Mouse (Mus musculus): Measurements from ENCODE around the gene Ahcyl2. TPM values are rescaled to one million over a fixed set of nuclear protein-coding genes. Genes with fewer than 3 reads are reported as not detected.

The Ahcyl2 gene
- polyA plus RNA-seq, 1 experiment from 2014 or later = 18.0 TPM

DNA sequence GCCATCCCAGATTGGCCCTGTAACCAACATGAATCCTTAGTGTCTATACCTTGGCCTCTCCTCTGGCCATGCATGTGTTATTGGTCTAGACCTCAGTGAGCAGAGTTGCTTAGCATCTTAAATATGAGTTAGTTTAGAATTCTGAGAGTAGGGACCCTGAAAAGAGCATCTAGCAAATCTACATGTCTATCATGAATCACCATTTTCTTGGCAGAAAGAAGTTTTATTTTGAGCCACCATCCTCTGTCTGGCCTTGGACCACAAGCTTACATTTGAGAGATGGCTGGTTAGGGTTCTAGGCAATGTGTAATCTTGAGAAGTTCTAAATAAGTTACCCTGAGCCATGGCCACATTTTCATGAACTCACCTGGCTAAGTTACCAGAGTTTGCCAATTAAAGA, 162.3 kb downstream of the Ahcyl2 start:
- no peak overlapping the region for H3K9ac ChIP-seq (replicated peaks; ENCODE audit: low read length)
- no peaks in the 10 kb centered on the region for H3K9me3 ChIP-seq (ENCODE audit: control insufficient read depth, low read length)
- no peak overlapping the region for H3K27ac ChIP-seq (replicated peaks; ENCODE audit: low read depth, low read length)
- H3K4me1 ChIP-seq (ENCODE audit: control insufficient read depth, insufficient read depth, low read length) = no peaks in the 10 kb centered on the region
- no peak for ATAC-seq (ENCODE audit: low FRiP score, low TSS enrichment)
- H3K4me2 ChIP-seq (ENCODE audit: low read length) = no peak overlapping the region
- H3K27me3 ChIP-seq (ENCODE audit: control insufficient read depth, insufficient read depth, low read length) = no peaks in the 10 kb centered on the region
- DNase-seq = no peak
- no peaks in the 10 kb centered on the region for H3K36me3 ChIP-seq (ENCODE audit: control insufficient read depth, insufficient read depth, low read length)
- no peak overlapping the region for H3K4me3 ChIP-seq (replicated peaks; ENCODE audit: low read depth, low read length)

DNA sequence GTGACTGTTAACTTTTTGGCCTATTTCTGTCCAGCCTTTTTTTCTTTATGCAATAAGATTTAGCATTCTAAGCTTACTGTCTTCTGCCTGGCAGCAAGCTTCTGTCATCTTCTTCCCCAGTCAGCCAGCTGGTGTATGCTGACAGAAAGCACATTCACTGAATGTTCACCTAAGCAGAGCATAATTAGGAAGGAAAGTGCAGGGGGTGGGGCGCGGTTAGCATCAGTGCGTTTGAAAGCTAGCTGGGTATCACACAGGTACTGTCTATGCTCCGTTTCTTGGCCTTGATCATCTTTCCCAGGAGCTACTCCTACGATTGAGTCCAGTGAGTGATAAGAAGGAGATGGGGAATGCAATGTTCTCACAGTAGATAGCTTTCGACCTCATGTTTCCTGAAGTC, 162.9 kb downstream of the Ahcyl2 start:
- Histone ChIP-seq H3K4me3 (replicated peaks; ENCODE audit: low read depth, low read length) (no peak overlapping the region), H3K4me1 (ENCODE audit: control insufficient read depth, insufficient read depth, low read length) (no peaks in the 10 kb centered on the region), H3K9me3 (ENCODE audit: control insufficient read depth, low read length) (no peaks in the 10 kb centered on the region), H3K27me3 (ENCODE audit: control insufficient read depth, insufficient read depth, low read length) (no peaks in the 10 kb centered on the region), H3K27ac (replicated peaks; ENCODE audit: low read depth, low read length) (no peak overlapping the region), H3K4me2 (ENCODE audit: low read length) (no peak overlapping the region), H3K36me3 (ENCODE audit: control insufficient read depth, insufficient read depth, low read length) (no peaks in the 10 kb centered on the region), H3K9ac (replicated peaks; ENCODE audit: low read length) (no peak overlapping the region)
- no peak for ATAC-seq (ENCODE audit: low FRiP score, low TSS enrichment)
- WGBS = 92% methylated on average over 6 of the region's 6 CpGs
- no peak for DNase-seq

DNA sequence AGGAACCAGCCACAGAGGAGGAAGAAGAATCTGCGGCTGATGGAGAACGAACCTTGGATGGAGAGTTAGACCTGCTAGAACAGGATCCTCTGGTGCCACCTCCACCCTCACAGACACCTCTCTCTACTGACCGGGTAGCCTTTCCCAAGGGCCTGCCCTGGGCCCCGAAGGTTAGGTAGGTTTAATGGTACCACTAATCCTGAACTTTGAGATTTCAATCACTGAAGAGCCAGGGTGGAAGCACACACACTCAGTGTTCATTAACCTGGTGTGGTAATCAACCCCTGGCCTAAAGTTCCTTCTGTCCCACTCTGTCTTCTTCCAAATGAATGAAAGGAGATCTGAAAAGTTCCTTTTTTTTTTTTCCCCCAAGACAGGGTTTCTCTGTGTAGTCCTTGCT, 163.4 kb downstream of the Ahcyl2 start:
- no peaks in the 10 kb centered on the region for H3K4me1 ChIP-seq (ENCODE audit: control insufficient read depth, insufficient read depth, low read length)
- H3K27ac ChIP-seq (replicated peaks; ENCODE audit: low read depth, low read length) = no peak overlapping the region
- ATAC-seq (ENCODE audit: low FRiP score, low TSS enrichment) (no peak), DNase-seq (no peak)
- WGBS = 92% methylated on average over 4 of the region's 4 CpGs
- H3K4me2 ChIP-seq (ENCODE audit: low read length) = no peak overlapping the region
- H3K4me3 ChIP-seq (replicated peaks; ENCODE audit: low read depth, low read length) = no peak overlapping the region
- no peaks in the 10 kb centered on the region for H3K27me3 ChIP-seq (ENCODE audit: control insufficient read depth, insufficient read depth, low read length)
- H3K36me3 ChIP-seq (ENCODE audit: control insufficient read depth, insufficient read depth, low read length) = no peaks in the 10 kb centered on the region
- H3K9ac ChIP-seq (replicated peaks; ENCODE audit: low read length) = no peak overlapping the region
- no peaks in the 10 kb centered on the region for H3K9me3 ChIP-seq (ENCODE audit: control insufficient read depth, low read length)

DNA sequence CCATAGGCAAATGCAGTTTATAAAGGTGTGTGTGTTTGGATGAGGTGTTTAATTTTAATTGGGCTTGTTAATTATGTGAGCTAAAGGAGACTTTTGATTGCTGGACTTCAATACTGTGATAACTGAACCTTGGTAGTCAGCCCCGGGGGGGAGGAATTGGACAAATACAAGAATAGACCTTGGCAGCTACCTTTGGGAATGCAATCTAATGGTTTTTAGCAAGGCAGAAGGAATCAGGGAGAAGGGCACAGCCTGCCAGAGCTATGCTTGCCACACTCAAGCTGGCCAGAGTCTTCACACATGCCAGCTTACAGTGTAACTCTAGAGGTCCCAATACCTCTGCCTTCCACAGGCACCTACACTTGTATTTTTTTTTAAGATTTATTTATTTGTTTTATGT, 167.9 kb downstream of the Ahcyl2 start:
- ATAC-seq (ENCODE audit: low FRiP score, low TSS enrichment) (no peak), DNase-seq (no peak)
- Histone ChIP-seq H3K27me3 (ENCODE audit: control insufficient read depth, insufficient read depth, low read length) (no peaks in the 10 kb centered on the region), H3K36me3 (ENCODE audit: control insufficient read depth, insufficient read depth, low read length) (no peaks in the 10 kb centered on the region), H3K9ac (replicated peaks; ENCODE audit: low read length) (no peak overlapping the region), H3K4me2 (ENCODE audit: low read length) (no peak overlapping the region), H3K9me3 (ENCODE audit: control insufficient read depth, low read length) (no peaks in the 10 kb centered on the region), H3K4me1 (ENCODE audit: control insufficient read depth, insufficient read depth, low read length) (no peaks in the 10 kb centered on the region), H3K4me3 (replicated peaks; ENCODE audit: low read depth, low read length) (no peak overlapping the region), H3K27ac (replicated peaks; ENCODE audit: low read depth, low read length) (no peak overlapping the region)
- 76% methylated on average over 1 of the region's 1 CpGs for WGBS

DNA sequence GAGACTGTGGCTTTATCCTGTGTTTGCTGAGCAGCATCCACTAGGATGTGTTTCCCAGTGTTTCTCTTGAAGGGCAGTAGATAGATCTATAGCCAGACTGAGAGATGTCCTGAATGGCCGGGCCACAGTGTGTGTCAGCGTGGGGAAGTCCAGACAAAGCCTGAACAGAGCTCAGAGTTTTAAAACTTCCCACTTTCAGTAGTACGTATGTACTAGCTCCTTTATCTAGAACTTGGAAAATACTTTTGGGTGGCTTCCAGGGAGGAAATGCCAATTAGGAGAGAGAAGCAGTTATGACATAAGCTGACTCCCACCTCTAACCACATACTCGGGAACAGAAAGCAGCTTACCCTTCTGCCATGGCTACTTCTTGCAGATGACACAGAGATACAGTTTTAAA, 172.6 kb downstream of the Ahcyl2 start:
- ATAC-seq (ENCODE audit: low FRiP score, low TSS enrichment) (no peak), DNase-seq (no peak)

DNA sequence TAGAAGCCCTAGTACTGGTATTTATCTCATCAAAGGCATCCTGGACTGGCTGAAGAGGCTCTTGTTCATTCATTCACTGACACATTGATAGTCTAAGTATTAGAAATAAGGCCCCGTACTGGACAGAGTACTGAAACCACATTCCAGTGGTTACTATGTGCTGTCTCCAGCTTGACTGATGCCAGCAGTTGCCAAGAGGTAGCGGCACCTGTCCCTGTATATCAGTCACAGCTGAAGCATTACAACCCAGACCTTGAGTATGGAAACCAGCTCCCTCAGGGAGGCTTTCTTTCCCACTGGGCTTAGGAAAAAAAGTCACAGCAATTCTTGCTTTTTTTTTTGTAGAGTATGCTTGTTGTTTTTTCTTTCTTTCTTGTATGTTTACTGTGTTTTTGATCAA, 173.2 kb downstream of the Ahcyl2 start:
- no peak overlapping the region for H3K9ac ChIP-seq (replicated peaks; ENCODE audit: low read length)
- H3K27ac ChIP-seq (replicated peaks; ENCODE audit: low read depth, low read length) = no peak overlapping the region
- no peak for ATAC-seq (ENCODE audit: low FRiP score, low TSS enrichment)
- H3K9me3 ChIP-seq (ENCODE audit: control insufficient read depth, low read length) = no peaks in the 10 kb centered on the region
- WGBS = 78% methylated on average over 2 of the region's 2 CpGs
- H3K4me3 ChIP-seq (replicated peaks; ENCODE audit: low read depth, low read length) = no peak overlapping the region
- H3K4me1 ChIP-seq (ENCODE audit: control insufficient read depth, insufficient read depth, low read length) = no peaks in the 10 kb centered on the region
- no peaks in the 10 kb centered on the region for H3K36me3 ChIP-seq (ENCODE audit: control insufficient read depth, insufficient read depth, low read length)
- DNase-seq = no peak
- H3K27me3 ChIP-seq (ENCODE audit: control insufficient read depth, insufficient read depth, low read length) = no peaks in the 10 kb centered on the region
- no peak overlapping the region for H3K4me2 ChIP-seq (ENCODE audit: low read length)

More for the DNA sequence above, 172.6 kb downstream of the Ahcyl2 start:
- no peaks in the 10 kb centered on the region for H3K36me3 ChIP-seq (ENCODE audit: control insufficient read depth, insufficient read depth, low read length)
- H3K9me3 ChIP-seq (ENCODE audit: control insufficient read depth, low read length) = no peaks in the 10 kb centered on the region
- H3K4me1 ChIP-seq (ENCODE audit: control insufficient read depth, insufficient read depth, low read length) = no peaks in the 10 kb centered on the region
- H3K27me3 ChIP-seq (ENCODE audit: control insufficient read depth, insufficient read depth, low read length) = no peaks in the 10 kb centered on the region
- no peak overlapping the region for H3K9ac ChIP-seq (replicated peaks; ENCODE audit: low read length)
- 87% methylated on average over 4 of the region's 4 CpGs for WGBS
- no peak overlapping the region for H3K4me3 ChIP-seq (replicated peaks; ENCODE audit: low read depth, low read length)
- no peak overlapping the region for H3K4me2 ChIP-seq (ENCODE audit: low read length)
- no peak overlapping the region for H3K27ac ChIP-seq (replicated peaks; ENCODE audit: low read depth, low read length)

DNA sequence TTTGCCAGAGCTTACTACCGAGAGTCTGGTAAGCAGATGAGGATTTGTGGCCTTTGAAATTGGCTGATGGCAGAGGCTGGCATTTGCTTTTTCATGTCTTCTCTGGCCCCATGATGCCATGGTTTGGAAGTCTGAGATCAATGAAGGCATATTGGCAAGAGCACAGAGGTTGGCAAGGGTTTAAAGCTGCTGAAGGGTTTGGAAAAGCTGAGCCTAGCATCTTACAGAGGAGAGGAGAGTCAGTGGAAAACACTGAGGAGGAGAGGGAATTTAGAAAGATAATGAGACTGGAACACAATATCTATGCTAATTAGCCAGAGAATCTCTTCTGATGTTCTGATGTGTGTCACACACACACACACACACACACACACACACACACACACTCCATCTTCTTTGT, 176.7 kb downstream of the Ahcyl2 start:
- H3K36me3 ChIP-seq (ENCODE audit: control insufficient read depth, insufficient read depth, low read length) = no peaks in the 10 kb centered on the region
- H3K4me3 ChIP-seq (replicated peaks; ENCODE audit: low read depth, low read length) = no peak overlapping the region
- no peaks in the 10 kb centered on the region for H3K27me3 ChIP-seq (ENCODE audit: control insufficient read depth, insufficient read depth, low read length)
- ATAC-seq (ENCODE audit: low FRiP score, low TSS enrichment) = no peak
- no peak overlapping the region for H3K9ac ChIP-seq (replicated peaks; ENCODE audit: low read length)
- H3K4me1 ChIP-seq (ENCODE audit: control insufficient read depth, insufficient read depth, low read length) = no peaks in the 10 kb centered on the region
- H3K9me3 ChIP-seq (ENCODE audit: control insufficient read depth, low read length) = no peaks in the 10 kb centered on the region
- 59% methylated on average over 1 of the region's 1 CpGs for WGBS
- H3K27ac ChIP-seq (replicated peaks; ENCODE audit: low read depth, low read length) = no peak overlapping the region
- H3K4me2 ChIP-seq (ENCODE audit: low read length) = no peak overlapping the region
- peak; percentile 43 for DNase-seq

DNA sequence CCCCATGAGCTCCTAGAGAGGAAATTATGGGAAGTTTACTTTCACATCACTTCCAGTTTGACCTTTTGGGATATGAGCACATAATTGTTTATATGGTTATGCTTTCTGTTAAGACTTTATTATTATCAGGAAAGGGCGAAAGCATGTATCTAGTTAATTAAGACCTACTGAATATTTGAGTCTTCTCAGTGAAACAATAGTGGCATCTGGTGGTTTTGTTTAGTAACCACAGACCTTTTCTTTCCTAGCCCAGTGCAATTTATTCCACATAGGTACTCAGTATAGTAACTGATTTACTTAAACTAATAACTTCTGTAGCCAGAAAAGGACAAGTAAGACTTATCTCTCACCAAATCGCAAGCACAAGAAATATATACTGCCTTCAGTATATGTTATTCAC, 178.8 kb downstream of the Ahcyl2 start:
- Histone ChIP-seq H3K36me3 (ENCODE audit: control insufficient read depth, insufficient read depth, low read length) (no peaks in the 10 kb centered on the region), H3K9ac (replicated peaks; ENCODE audit: low read length) (no peak overlapping the region), H3K27me3 (ENCODE audit: control insufficient read depth, insufficient read depth, low read length) (no peaks in the 10 kb centered on the region), H3K27ac (replicated peaks; ENCODE audit: low read depth, low read length) (no peak overlapping the region), H3K4me3 (replicated peaks; ENCODE audit: low read depth, low read length) (no peak overlapping the region), H3K9me3 (ENCODE audit: control insufficient read depth, low read length) (no peaks in the 10 kb centered on the region), H3K4me2 (ENCODE audit: low read length) (no peak overlapping the region), H3K4me1 (ENCODE audit: control insufficient read depth, insufficient read depth, low read length) (no peaks in the 10 kb centered on the region)
- WGBS = 92% methylated on average over 2 of the region's 2 CpGs
- peak; percentile 46 for DNase-seq
- no peak for ATAC-seq (ENCODE audit: low FRiP score, low TSS enrichment)

DNA sequence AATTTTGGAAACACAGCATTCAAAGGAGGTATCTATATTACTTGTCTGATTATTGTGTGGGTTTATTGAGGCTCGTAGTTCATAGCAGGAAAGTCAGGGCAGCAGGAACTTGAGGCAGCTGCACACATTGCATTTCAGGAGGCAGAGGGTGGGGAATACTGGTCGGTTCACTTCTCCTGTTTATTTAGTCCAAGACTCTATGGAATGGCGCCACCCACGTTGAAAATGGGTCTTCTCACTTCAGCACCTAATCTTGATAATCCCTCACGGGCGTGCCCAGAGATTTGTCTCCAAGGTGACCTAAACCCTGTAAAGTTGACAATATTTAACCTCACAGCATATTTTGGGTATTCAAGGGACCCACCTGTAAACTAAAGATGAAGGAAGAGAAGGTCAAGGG, 180.0 kb downstream of the Ahcyl2 start:
- Histone ChIP-seq H3K4me3 (replicated peaks; ENCODE audit: low read depth, low read length) (no peak overlapping the region), H3K36me3 (ENCODE audit: control insufficient read depth, insufficient read depth, low read length) (no peaks in the 10 kb centered on the region), H3K27ac (replicated peaks; ENCODE audit: low read depth, low read length) (no peak overlapping the region), H3K27me3 (ENCODE audit: control insufficient read depth, insufficient read depth, low read length) (no peaks in the 10 kb centered on the region), H3K9me3 (ENCODE audit: control insufficient read depth, low read length) (no peaks in the 10 kb centered on the region), H3K4me1 (ENCODE audit: control insufficient read depth, insufficient read depth, low read length) (no peaks in the 10 kb centered on the region), H3K9ac (replicated peaks; ENCODE audit: low read length) (no peak overlapping the region), H3K4me2 (ENCODE audit: low read length) (no peak overlapping the region)
- DNase-seq (no peak), ATAC-seq (ENCODE audit: low FRiP score, low TSS enrichment) (no peak)
- 76% methylated on average over 6 of the region's 6 CpGs for WGBS
